Mouse (Mus musculus) hindbrain, embryonic 11.5 days (tissue): ENCODE measurements around the gene Gm48551. TPM values are rescaled to one million over a fixed set of nuclear protein-coding genes. Genes with fewer than 3 reads are reported as not detected.

Experiments used
- ATAC-seq: fragments of 200-750 bp; cut with Nextera tagmentation; 2 replicates; pipeline ENCODE4 v1.8.0; 2017; ENCODE audit warnings: mild to moderate bottlenecking, moderate TSS enrichment, moderate library complexity; ENCODE audit not compliant: low FRiP score
- DNase-seq: peaks from one replicate; pipeline ENCODE4 v3.0.0-alpha.2; 2015; ENCODE audit warnings: low spot score
- H3K27ac ChIP-seq: fragments of 300-500 bp; sonication (generic); 2 replicates; pipeline ENCODE4 v1.5.1; 2014; ENCODE audit warnings: mild to moderate bottlenecking, low read depth, low read length
- H3K27me3 ChIP-seq: fragments of 300-500 bp; sonication (generic); 2 replicates; pipeline ENCODE4 v1.6.1; 2014; ENCODE audit warnings: mild to moderate bottlenecking, low read length, moderate library complexity, mixed read lengths; ENCODE audit not compliant: control insufficient read depth, insufficient read depth
- H3K36me3 ChIP-seq: fragments of 300-500 bp; sonication (generic); 2 replicates; pipeline ENCODE4 v1.6.1; 2014; ENCODE audit warnings: mild to moderate bottlenecking, low read length, moderate library complexity, mixed read lengths; ENCODE audit not compliant: control insufficient read depth, insufficient read depth
- H3K4me1 ChIP-seq: fragments of 300-500 bp; sonication (generic); replicated peaks from 2 replicates; pipeline ENCODE4 v1.6.1; 2014; ENCODE audit warnings: low read length, mixed read lengths; ENCODE audit not compliant: control insufficient read depth, insufficient read depth
- H3K4me2 ChIP-seq: fragments of 300-500 bp; sonication (generic); replicated peaks from 2 replicates; pipeline ENCODE4 v1.6.1; 2014; ENCODE audit warnings: mild to moderate bottlenecking, low read depth, low read length
- H3K4me3 ChIP-seq: fragments of 300-500 bp; sonication (generic); 2 replicates; pipeline ENCODE4 v1.5.1; 2014; ENCODE audit warnings: low read depth, low read length
- H3K9ac ChIP-seq: fragments of 300-500 bp; sonication (generic); 2 replicates; pipeline ENCODE4 v1.6.1; 2014; ENCODE audit warnings: low read depth, low read length
- H3K9me3 ChIP-seq: fragments of 300-500 bp; sonication (generic); 2 replicates; pipeline ENCODE4 v1.6.1; 2016; ENCODE audit warnings: low read length; ENCODE audit not compliant: control insufficient read depth
- WGBS: fragments of 180-500 bp; shearing (Covaris S2); extraction: QIAGEN DNeasy Blood & Tissue Kit; methylation state at CpG from one replicate; pipeline ENCODE4 v1.1.7; 2014; 5-methylcytosine and 5-hydroxymethylcytosine counted together
- polyA plus RNA-seq: library from polyadenylated mRNA; unstranded; fragments of >200 nt; fragmentation: Nextera tagmentation; extraction: Ambion mirVana; gene quantifications from 2 replicates; pipeline ENCODE4 v1.2.1, GENCODE M21; 2014

Gm48551 gene
- polyA plus RNA-seq, 1 experiment from 2014 or later, result 2.2 TPM

- H3K27me3 ChIP-seq, result peaks cover 23% of the 10 kb centered on the region
- no peak for ATAC-seq
These were observed 19.2 kb downstream of the Gm48551 start for GRCm38 (mm10) chr10:81403511-81403910.

GRCm38 (mm10) chr10:81404082-81404481, 19.8 kb downstream of the Gm48551 start:
- no peak overlapping the region for H3K9ac ChIP-seq
- peaks cover 41% of the 10 kb centered on the region for H3K4me1 ChIP-seq
- no peak overlapping the region for H3K4me3 ChIP-seq
- no peak for ATAC-seq
- H3K4me2 ChIP-seq, result no peak overlapping the region
- H3K9me3 ChIP-seq, result no peaks in the 10 kb centered on the region
- no peaks in the 10 kb centered on the region for H3K36me3 ChIP-seq
- WGBS, result 12% methylated on average over 9 of the region's 9 CpGs
- 0 out of 2 replicates have a peak overlapping the region, but pooled peaks have one; percentile 36 for H3K27ac ChIP-seq
- H3K27me3 ChIP-seq, result peaks cover 24% of the 10 kb centered on the region
- no peak for DNase-seq

More at GRCm38 (mm10) chr10:81403511-81403910, 19.2 kb downstream of the Gm48551 start:
- H3K4me2 ChIP-seq, result peak overlapping the region; percentile 27; the same call in 1 of the 2 replicates
- peaks cover 41% of the 10 kb centered on the region for H3K4me1 ChIP-seq
- DNase-seq, result no peak
- H3K4me3 ChIP-seq, result no peak overlapping the region
- WGBS, result 44% methylated on average over 10 of the region's 10 CpGs
- no peaks in the 10 kb centered on the region for H3K36me3 ChIP-seq
- peak overlapping the region; percentile 38 for H3K9ac ChIP-seq
- H3K27ac ChIP-seq, result peak overlapping the region; percentile 96
- H3K9me3 ChIP-seq, result no peaks in the 10 kb centered on the region

GRCm38 (mm10) chr10:81404720-81405119, 20.5 kb downstream of the Gm48551 start:
- Histone ChIP-seq H3K4me3 (no peak overlapping the region), H3K9me3 (no peaks in the 10 kb centered on the region), H3K27me3 (peaks cover 24% of the 10 kb centered on the region), H3K4me2 (no peak overlapping the region), H3K36me3 (no peaks in the 10 kb centered on the region), H3K4me1 (peaks cover 45% of the 10 kb centered on the region), H3K27ac (no peak overlapping the region), H3K9ac (no peak overlapping the region)
- DNase-seq (no peak), ATAC-seq (no peak)
- WGBS, result 56% methylated on average over 18 of the region's 18 CpGs

- DNase-seq, result no peak
- ATAC-seq, result no peak
- Histone ChIP-seq H3K4me1 (peaks cover 41% of the 10 kb centered on the region), H3K36me3 (no peaks in the 10 kb centered on the region), H3K9ac (no peak overlapping the region), H3K4me2 (no peak overlapping the region), H3K27me3 (peaks cover 22% of the 10 kb centered on the region), H3K27ac (no peak overlapping the region), H3K4me3 (no peak overlapping the region), H3K9me3 (no peaks in the 10 kb centered on the region)
- WGBS, result 42% methylated on average over 13 of the region's 13 CpGs
These were observed 21.4 kb downstream of the Gm48551 start for GRCm38 (mm10) chr10:81405588-81406201.

- H3K4me1 ChIP-seq, result peaks cover 33% of the 10 kb centered on the region
- H3K4me2 ChIP-seq, result peak overlapping the region; percentile 26
- DNase-seq (no peak), ATAC-seq (no peak)
- H3K27ac ChIP-seq, result 0 out of 2 replicates have a peak overlapping the region, but pooled peaks have one; percentile 10
- H3K9me3 ChIP-seq, result no peaks in the 10 kb centered on the region
- WGBS, result 22% methylated on average over 24 of the region's 24 CpGs
- H3K9ac ChIP-seq, result peak overlapping the region; percentile 45
- H3K27me3 ChIP-seq, result peaks cover 22% of the 10 kb centered on the region
- no peaks in the 10 kb centered on the region for H3K36me3 ChIP-seq
- H3K4me3 ChIP-seq, result peak overlapping the region; percentile 23; the same call in 1 of the 2 replicates
These were observed 22.5 kb downstream of the Gm48551 start for GRCm38 (mm10) chr10:81406504-81407440.

GRCm38 (mm10) chr10:81407539-81408423, 23.5 kb downstream of the Gm48551 start:
- peaks cover 22% of the 10 kb centered on the region for H3K27me3 ChIP-seq
- H3K4me3 ChIP-seq, result peak overlapping the region; percentile 23; the same call in 1 of the 2 replicates
- peak overlapping the region; percentile 10; the same call in 1 of the 2 replicates for H3K27ac ChIP-seq
- DNase-seq (peak; percentile 59), ATAC-seq (no peak)
- H3K36me3 ChIP-seq, result no peaks in the 10 kb centered on the region
- H3K9me3 ChIP-seq, result no peaks in the 10 kb centered on the region
- peak overlapping the region; percentile 26 for H3K4me2 ChIP-seq
- peaks cover 32% of the 10 kb centered on the region for H3K4me1 ChIP-seq
- H3K9ac ChIP-seq, result peak overlapping the region; percentile 45
- WGBS, result 28% methylated on average over 31 of the region's 31 CpGs

GRCm38 (mm10) chr10:81408424-81408729, 24.1 kb downstream of the Gm48551 start:
- ATAC-seq (no peak), DNase-seq (no peak)
- H3K4me1 ChIP-seq, result peaks cover 26% of the 10 kb centered on the region
- no peak overlapping the region for H3K4me2 ChIP-seq
- no peak overlapping the region for H3K4me3 ChIP-seq
- H3K9ac ChIP-seq, result no peak overlapping the region
- no peaks in the 10 kb centered on the region for H3K9me3 ChIP-seq
- no peaks in the 10 kb centered on the region for H3K36me3 ChIP-seq
- H3K27ac ChIP-seq, result peak overlapping the region; percentile 53; the same call in 1 of the 2 replicates
- 37% methylated on average over 13 of the region's 13 CpGs for WGBS
- peaks cover 22% of the 10 kb centered on the region for H3K27me3 ChIP-seq

GRCm38 (mm10) chr10:81408871-81409291, 24.6 kb downstream of the Gm48551 start:
- H3K4me3 ChIP-seq, result no peak overlapping the region
- no peak overlapping the region for H3K4me2 ChIP-seq
- peak overlapping the region; percentile 53 for H3K27ac ChIP-seq
- H3K9ac ChIP-seq, result no peak overlapping the region
- no peaks in the 10 kb centered on the region for H3K9me3 ChIP-seq
- peak; percentile 79 for DNase-seq
- peak; percentile 26; the same call in 1 of the 2 replicates for ATAC-seq
- no peaks in the 10 kb centered on the region for H3K36me3 ChIP-seq
- peaks cover 26% of the 10 kb centered on the region for H3K4me1 ChIP-seq
- H3K27me3 ChIP-seq, result peaks cover 22% of the 10 kb centered on the region
- 17% methylated on average over 9 of the region's 9 CpGs for WGBS
